Mouse (Mus musculus) right cerebral cortex, postnatal 10 days (tissue): Measurements from ENCODE around the gene Naa10.

Experiments used
- DNase-seq, 2 experiments: peaks; one replicate each; pipeline ENCODE4 v3.0.0; 2021; ENCODE audit warnings: low spot score in 2 of 2

Naa10 gene

GRCm38 (mm10) chrX:73921823-73922549 is at the start of gene Naa10, which contains the start of gene Arhgap4:
TSS of gene Naa10 (minus strand) at chrX:73921944.
TSS of gene Arhgap4 (minus strand) at chrX:73921870.
- DNase-seq, result peak; percentile 94

DNA sequence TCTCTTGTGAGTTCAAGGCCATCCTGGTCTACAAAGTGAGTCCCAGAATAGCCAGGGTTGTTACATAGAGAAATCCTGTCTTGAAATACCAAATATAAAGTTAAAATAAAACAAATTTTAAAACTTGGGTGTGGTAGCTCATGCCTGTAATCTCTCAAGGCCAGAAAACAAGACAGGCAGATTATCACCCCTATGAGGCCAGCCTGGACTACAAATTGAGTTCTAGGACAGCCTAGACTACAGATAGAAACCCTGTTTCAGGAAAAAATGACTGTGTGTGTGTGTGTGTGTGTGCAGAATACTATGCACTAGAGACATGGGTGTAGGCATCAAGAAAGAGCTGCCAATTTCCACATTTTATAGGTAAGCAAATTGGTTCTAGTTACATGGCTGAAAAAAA is 49.0 kb upstream of the Naa10 start:
- no peak for DNase-seq

- no peak for DNase-seq
Observed at GRCm38 (mm10) chrX:73969729-73970128, 48.0 kb upstream of the Naa10 start.

GRCm38 (mm10) chrX:73969167-73969566 is 47.4 kb upstream of the Naa10 start:
- no peak for DNase-seq

DNA sequence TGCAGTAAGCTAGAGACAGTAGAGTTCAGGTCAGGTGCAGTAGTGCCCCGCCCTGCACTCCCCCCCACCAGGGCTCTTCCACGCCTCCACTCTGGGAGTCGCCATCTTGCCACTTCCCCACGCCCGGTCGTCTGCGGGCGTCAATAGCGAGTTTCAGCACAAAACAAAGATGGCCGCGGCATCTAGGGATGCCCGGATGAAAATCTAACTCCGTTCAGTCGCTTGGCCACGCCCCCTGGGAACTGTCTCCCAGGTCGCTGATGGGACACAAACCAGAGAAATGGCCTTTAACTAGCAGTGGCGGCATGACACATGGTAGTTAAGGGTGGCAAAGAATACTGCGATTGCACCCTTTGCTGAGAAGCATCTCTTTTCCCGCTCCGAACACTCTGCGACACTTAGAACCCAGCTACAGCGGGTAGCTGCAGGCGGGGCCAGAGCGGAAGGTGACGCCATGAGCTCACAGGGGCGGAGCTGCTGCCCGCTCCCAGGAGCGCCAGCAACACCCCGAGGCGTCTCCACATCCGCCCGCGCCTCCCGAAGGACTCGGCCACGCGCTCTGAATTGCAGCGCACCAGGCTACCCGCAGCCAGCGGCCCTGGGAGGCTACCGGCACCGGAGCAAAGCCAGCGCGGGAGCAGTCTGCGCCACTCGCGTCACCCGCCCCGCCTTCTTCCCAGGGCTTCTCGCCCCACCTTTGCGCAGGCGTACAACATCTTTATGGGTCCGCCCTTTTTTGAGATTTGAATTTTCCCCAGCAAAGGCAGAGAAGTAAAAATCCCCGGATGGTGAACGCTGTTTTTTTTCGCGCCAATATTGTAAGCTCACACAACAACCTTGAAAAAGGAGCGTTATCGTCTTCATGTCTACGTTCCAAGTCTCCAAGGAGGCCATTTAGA is 45.7 kb upstream of the Naa10 start:
- peak; percentile 93 for DNase-seq

GRCm38 (mm10) chrX:73966248-73967176 is 44.8 kb upstream of the Naa10 start, which contains the start of gene Hcfc1:
TSS of gene Hcfc1 (minus strand) at chrX:73966357.
- peak; percentile 93 for DNase-seq

- DNase-seq, result peak; percentile 83 to 85
Observed at GRCm38 (mm10) chrX:73965307-73965706, 43.6 kb upstream of the Naa10 start.

GRCm38 (mm10) chrX:73964363-73964762 is 42.6 kb upstream of the Naa10 start:
- no peak for DNase-seq

DNA sequence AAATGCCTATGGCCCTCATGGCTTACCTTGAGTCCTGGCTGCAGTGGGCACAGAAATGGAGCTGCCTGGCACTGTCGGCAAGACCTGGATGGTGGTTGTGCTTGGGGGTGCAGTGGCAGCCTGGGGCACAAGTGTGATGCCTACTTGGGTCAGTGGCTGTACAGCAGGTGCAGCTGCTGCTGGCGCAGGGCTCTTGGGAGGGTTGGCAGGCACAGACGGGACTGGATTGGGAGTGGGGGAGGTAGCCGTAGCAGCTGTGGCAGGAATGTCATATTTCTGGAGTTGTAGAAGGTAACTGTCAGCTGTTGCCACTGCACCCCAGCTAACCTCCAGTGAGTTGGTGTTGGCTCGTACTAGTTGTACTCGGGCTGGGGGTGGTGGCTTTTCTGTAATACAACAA is 33.2 kb upstream of the Naa10 start:
- no peak for DNase-seq

GRCm38 (mm10) chrX:73952603-73953002 is 30.9 kb upstream of the Naa10 start:
- DNase-seq, result no peak

DNA sequence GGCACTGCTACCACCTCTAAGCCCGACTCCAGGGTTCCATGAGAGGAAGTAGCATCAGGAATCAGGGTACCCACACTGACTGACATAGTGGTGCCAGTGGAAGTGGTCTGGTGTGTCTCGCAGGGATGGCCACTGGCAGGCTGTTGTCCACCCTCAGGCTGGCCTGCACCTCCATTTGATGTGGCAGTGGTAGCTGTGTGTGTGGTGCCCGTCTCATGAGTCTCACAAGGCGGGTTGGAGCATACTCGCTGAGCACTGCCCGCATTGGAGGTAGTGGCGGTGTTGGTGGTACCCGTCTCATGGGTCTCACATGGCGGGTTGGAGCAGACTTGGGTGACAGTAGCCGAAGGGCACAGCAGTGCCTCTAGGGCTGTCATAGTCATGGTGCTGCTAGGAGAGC is 27.6 kb upstream of the Naa10 start:
- DNase-seq, result no peak

DNA sequence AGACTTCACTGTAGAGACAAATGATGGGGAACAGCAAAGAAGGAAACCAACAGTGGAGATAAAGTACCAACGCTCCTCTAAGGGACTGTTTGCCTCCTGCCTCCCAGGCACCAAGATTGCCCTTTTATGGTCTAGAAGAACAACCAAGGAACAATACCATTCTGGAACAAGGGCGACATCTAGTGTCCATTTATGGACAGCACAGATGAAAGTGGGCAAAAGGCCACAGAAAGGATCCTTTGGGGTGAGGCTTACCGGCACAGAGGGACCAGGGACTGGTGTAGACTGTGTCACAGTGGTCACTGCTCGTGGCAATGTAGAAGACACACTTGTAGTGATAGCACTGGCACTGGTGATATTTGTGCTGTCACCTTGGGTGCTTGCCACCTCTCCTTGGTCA is 26.9 kb upstream of the Naa10 start:
- peak; percentile 44 to 50 for DNase-seq

- no peak for DNase-seq
Observed at GRCm38 (mm10) chrX:73946896-73947295, 25.2 kb upstream of the Naa10 start.

DNA sequence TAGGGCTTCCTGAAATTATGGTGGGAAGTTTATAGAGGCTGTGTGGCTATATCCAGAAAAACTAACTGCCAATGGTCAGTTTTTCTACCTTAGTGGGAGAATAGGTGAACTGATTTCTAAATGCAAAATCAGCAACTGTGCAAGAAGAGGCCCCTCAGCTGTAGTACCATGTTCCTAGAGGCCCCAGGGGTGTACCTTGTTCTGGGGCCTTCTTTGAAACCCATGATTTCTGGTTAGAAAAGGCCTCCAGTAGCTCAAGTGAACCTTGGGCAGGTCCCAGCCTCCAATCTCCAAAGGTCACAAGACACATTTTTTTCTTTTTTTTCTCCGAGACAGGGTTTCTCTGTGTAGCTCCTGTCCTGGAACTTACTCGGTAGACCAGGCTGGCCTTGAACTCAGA is 20.6 kb upstream of the Naa10 start:
- no peak for DNase-seq

DNA sequence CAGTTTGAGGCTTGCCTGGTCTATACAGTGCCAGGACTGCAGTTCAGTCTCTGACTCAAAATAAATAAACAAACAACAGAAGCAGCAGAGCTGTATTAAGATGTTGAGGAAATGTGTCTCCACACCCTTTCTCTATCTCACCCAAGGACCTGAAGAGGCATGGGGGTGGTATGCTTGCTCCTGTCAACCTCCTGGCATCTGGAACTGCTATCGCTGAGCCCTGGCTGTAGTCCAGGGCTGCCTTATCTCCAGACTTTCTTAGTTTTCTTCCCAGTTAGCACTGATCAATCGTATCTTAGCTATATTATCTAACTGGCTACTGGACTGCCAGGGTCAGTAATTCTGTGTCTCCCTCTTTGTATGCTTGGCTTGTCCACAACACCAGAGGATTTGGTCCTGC is 20.1 kb upstream of the Naa10 start:
- DNase-seq, result no peak

- DNase-seq, result no peak
Observed at GRCm38 (mm10) chrX:73931871-73932270, 10.1 kb upstream of the Naa10 start.

DNA sequence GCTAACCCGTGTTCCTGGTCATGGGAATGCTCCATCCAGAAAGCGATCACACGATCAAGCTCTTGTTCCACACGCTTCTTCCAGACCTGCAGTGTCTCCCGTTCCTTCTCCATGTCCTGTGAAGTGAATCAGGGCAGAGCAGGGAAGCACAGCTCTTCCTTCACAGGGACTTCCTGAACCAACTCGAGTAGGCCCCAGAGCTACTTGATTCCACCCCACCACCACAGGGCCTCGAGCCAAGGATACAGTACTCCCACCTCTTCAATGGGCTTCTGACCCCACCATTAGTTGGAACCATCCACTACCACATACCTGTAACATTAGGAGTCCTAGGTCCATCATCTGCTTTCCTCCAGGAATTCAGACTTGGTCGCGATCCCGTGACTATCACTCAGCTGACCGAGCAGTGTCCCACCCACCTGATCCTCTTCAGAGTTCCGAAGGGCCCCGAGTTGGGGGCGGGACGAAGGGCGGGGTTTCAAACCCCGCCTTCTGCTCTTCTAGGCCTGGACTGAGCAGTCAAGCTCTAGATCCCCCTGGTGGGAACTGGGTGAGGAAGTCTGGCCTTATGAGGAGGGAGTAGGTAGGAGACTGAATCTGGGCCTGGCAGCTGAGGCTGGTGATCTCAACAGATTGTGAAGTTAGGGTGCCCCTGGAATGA is 8.8 kb upstream of the Naa10 start, which contains the start of gene Renbp:
Gene Renbp (minus strand): TSS at position 449 of the 661 bp plus-strand sequence.
- peak in 1 of 2 experiments; percentile 42 for DNase-seq

- no peak for DNase-seq
Observed at GRCm38 (mm10) chrX:73922550-73922882, 772 bp upstream of the Naa10 start.

GRCm38 (mm10) chrX:73921285-73921822 is 390 bp downstream of the Naa10 start:
- DNase-seq, result no peak

- no peak for DNase-seq
Observed at GRCm38 (mm10) chrX:73918631-73919030, 3.1 kb downstream of the Naa10 start.

DNA sequence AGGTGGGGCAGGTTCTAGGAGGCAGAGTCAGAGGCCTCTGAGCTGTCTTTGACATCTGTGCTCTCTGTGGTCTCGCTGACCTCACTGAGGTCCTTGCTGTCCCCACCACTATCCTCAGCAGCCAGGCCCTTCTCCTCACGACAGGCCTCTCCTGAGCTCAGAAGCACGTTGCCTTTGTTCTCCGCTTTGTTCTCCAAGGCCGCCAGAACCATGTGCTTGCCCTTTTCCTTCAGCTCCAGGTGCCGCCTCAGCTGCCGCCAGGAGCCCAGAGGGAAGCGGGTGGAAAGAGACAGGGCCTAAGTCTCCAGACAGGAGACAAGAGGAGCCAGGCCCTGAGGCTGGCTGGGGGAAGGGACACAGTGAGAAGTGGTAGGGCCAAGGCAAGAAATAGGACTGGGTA is 4.8 kb downstream of the Naa10 start:
- no peak for DNase-seq
